Mouse (Mus musculus) testis, adult 2 months (tissue): ENCODE measurements around the gene Gm48552.

Source experiments
- CTCF ChIP-seq: fragments of 200-500 bp; IDR thresholded peaks from 2 replicates; pipeline ENCODE4 v1.5.1; 2012; ENCODE audit warnings: low read depth, mild to moderate bottlenecking, inconsistent platforms, low read length, moderate library complexity; ENCODE audit not compliant: control insufficient read depth, insufficient read depth, insufficient replicate concordance
- POLR2A ChIP-seq: fragments of 200-500 bp; IDR thresholded peaks from 2 replicates; pipeline ENCODE4 v1.6.1; 2012; ENCODE audit warnings: low read depth, mild to moderate bottlenecking, inconsistent platforms, low read length, moderate library complexity; ENCODE audit not compliant: control insufficient read depth

DNA sequence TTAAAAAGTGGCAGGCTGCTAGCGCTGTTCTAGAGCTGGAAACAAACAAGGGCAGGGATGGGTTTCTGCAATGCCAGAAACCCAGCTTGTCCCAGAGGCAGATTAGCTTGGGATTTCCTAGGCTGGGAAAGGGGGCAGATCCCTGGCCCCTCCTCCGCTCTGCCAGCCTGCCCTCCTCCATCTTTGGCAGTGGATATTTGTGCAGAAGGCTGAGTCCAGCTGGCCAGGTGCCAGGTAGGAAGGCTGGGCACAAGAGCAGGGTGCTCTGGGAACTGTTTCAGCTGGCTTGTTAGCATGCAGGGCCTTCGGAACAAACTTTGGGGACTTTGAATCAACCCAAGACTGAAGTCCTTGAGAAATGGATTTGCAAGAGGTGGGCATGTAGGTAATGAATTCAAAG, 46.6 kb downstream of the Gm48552 start:
- TF ChIP-seq CTCF (no peak), POLR2A (no peak)
